Mouse (Mus musculus) CH12.LX (cell line): ENCODE results near the gene Acss2. TPM values are rescaled to one million over a fixed set of nuclear protein-coding genes. Genes with fewer than 3 reads are reported as not detected.

Experiments used
- DNase-seq: peaks from one replicate; pipeline ENCODE4 v3.0.0-alpha.2; 2013; ENCODE audit errors: extremely low read depth
- H3K27ac ChIP-seq: 2 replicates; pipeline ENCODE4 v1.5.1; 2012; ENCODE audit warnings: low read depth, mild to moderate bottlenecking, control low read depth, moderate library complexity; ENCODE audit not compliant: insufficient read depth
- H3K27me3 ChIP-seq: replicated peaks from 2 replicates; pipeline ENCODE3; 2012; ENCODE audit warnings: inconsistent platforms
- H3K36me3 ChIP-seq, 2 experiments: replicated peaks in 1 of 2; 2 replicates each; pipeline versions ENCODE3 to v1.6.1; 2012; ENCODE audit warnings: inconsistent platforms in 1 of 2, low read length in 1 of 2, mild to moderate bottlenecking in 1 of 2, mixed read lengths in 1 of 2, moderate library complexity in 1 of 2; ENCODE audit not compliant: control insufficient read depth in 1 of 2, insufficient read depth in 1 of 2
- H3K4me1 ChIP-seq, 2 experiments: 2 replicates each; pipeline ENCODE4 v1.6.1; 2012; ENCODE audit warnings: inconsistent platforms in 1 of 2, moderate library complexity in 1 of 2; ENCODE audit not compliant: insufficient read depth in 2 of 2, control insufficient read depth in 1 of 2
- H3K4me2 ChIP-seq: 2 replicates; pipeline ENCODE4 v1.6.1; 2012; ENCODE audit warnings: low read depth, mild to moderate bottlenecking, control low read depth; ENCODE audit not compliant: poor library complexity, insufficient read depth, severe bottlenecking
- H3K4me3 ChIP-seq, 3 experiments: fragments of 150-350 bp in 1 of 3; sonication (generic) in 1 of 3; replicated peaks in 1 of 3; 2 replicates each; pipeline versions ENCODE3 to v1.5.1; 2011 to 2012; ENCODE audit warnings: low read depth in 2 of 3, low read length in 2 of 3, mild to moderate bottlenecking in 2 of 3, moderate library complexity in 2 of 3, control low read depth in 1 of 3, improper control_type of control experiment in 1 of 3, inconsistent platforms in 1 of 3, mixed read lengths in 1 of 3; ENCODE audit not compliant: poor library complexity in 1 of 3
- H3K79me2 ChIP-seq: replicated peaks from 2 replicates; pipeline ENCODE4 v1.6.1; 2012; ENCODE audit warnings: mild to moderate bottlenecking, moderate library complexity; ENCODE audit not compliant: control insufficient read depth, poor library complexity, insufficient read depth, severe bottlenecking; ENCODE audit errors: extremely low read depth
- H3K9ac ChIP-seq: 2 replicates; pipeline ENCODE4 v1.6.1; 2012; ENCODE audit warnings: low read depth, mild to moderate bottlenecking, control low read depth, moderate library complexity; ENCODE audit not compliant: insufficient read depth
- H3K9me3 ChIP-seq: replicated peaks from 2 replicates; pipeline ENCODE3; 2012; ENCODE audit warnings: low read length, inconsistent platforms, mixed read lengths
- BHLHE40 ChIP-seq: IDR thresholded peaks from 2 replicates; pipeline ENCODE4 v1.6.1; 2011; ENCODE audit warnings: mild to moderate bottlenecking, low read depth, low read length, improper control_type of control experiment
- CHD1 ChIP-seq: IDR thresholded peaks from 2 replicates; pipeline ENCODE4 v1.6.1; 2012; ENCODE audit warnings: low read depth, low read length, improper control_type of control experiment, inconsistent platforms
- CHD2 ChIP-seq: IDR thresholded peaks from 2 replicates; pipeline ENCODE4 v1.6.1; 2011; ENCODE audit warnings: low read length, improper control_type of control experiment
- CTCF ChIP-seq, 2 experiments: IDR thresholded peaks in 1 of 2; conservative IDR thresholded peaks in 1 of 2; 2 replicates each; pipeline ENCODE4 v1.5.1; 2011 to 2012; ENCODE audit warnings: low read depth in 2 of 2, low read length in 2 of 2, improper control_type of control experiment in 1 of 2, inconsistent platforms in 1 of 2, mild to moderate bottlenecking in 1 of 2, moderate library complexity in 1 of 2
- E2F4 ChIP-seq: IDR thresholded peaks from 2 replicates; pipeline ENCODE4 v1.6.1; 2011; ENCODE audit warnings: low read depth, low read length, improper control_type of control experiment; ENCODE audit not compliant: insufficient replicate concordance
- ELF1 ChIP-seq: IDR thresholded peaks from 2 replicates; pipeline ENCODE4 v1.6.1; 2014; ENCODE audit warnings: low read depth, mild to moderate bottlenecking, inconsistent platforms, low read length, improper control_type of control experiment
- ETS1 ChIP-seq: conservative IDR thresholded peaks from 2 replicates; pipeline ENCODE4 v1.6.1; 2012; ENCODE audit warnings: low read depth, mild to moderate bottlenecking, inconsistent platforms, low read length, improper control_type of control experiment, moderate library complexity
- GABPA ChIP-seq: IDR thresholded peaks from 2 replicates; pipeline ENCODE4 v1.6.1; 2012; ENCODE audit warnings: low read depth, low read length, improper control_type of control experiment, inconsistent platforms; ENCODE audit not compliant: insufficient replicate concordance
- HCFC1 ChIP-seq: IDR thresholded peaks from 2 replicates; pipeline ENCODE4 v1.6.1; 2012; ENCODE audit warnings: low read depth, mild to moderate bottlenecking, inconsistent platforms, low read length, improper control_type of control experiment
- IRF4 ChIP-seq: IDR thresholded peaks from 2 replicates; pipeline ENCODE4 v1.6.1; 2014; ENCODE audit warnings: low read depth, mild to moderate bottlenecking, inconsistent platforms, low read length, improper control_type of control experiment
- JUND ChIP-seq: conservative IDR thresholded peaks from 2 replicates; pipeline ENCODE4 v1.6.1; 2011; ENCODE audit warnings: low read depth, low read length, improper control_type of control experiment
- KAT2A ChIP-seq: IDR thresholded peaks from 2 replicates; pipeline ENCODE4 v1.6.1; 2012; ENCODE audit warnings: low read length, improper control_type of control experiment, inconsistent platforms; ENCODE audit not compliant: insufficient replicate concordance
- MAX ChIP-seq: IDR thresholded peaks from 2 replicates; pipeline ENCODE4 v1.6.1; 2011; ENCODE audit warnings: low read length, improper control_type of control experiment
- MAZ ChIP-seq: IDR thresholded peaks from 2 replicates; pipeline ENCODE4 v1.6.1; 2012; ENCODE audit warnings: low read depth, mild to moderate bottlenecking, inconsistent platforms, low read length, improper control_type of control experiment, moderate library complexity
- MEF2A ChIP-seq: IDR thresholded peaks from 2 replicates; pipeline ENCODE4 v1.6.1; 2014; ENCODE audit warnings: low read depth, mild to moderate bottlenecking, inconsistent platforms, low read length, improper control_type of control experiment, borderline replicate concordance
- MXI1 ChIP-seq: IDR thresholded peaks from 2 replicates; pipeline ENCODE4 v1.6.1; 2011; ENCODE audit warnings: mild to moderate bottlenecking, low read depth, low read length, improper control_type of control experiment
- MYC ChIP-seq: IDR thresholded peaks from 2 replicates; pipeline ENCODE4 v1.6.1; 2011; ENCODE audit warnings: low read depth, mild to moderate bottlenecking, improper control_type of control experiment, low read length
- NRF1 ChIP-seq: IDR thresholded peaks from 2 replicates; pipeline ENCODE4 v1.6.1; 2014; ENCODE audit warnings: low read depth, mild to moderate bottlenecking, inconsistent platforms, low read length, improper control_type of control experiment, moderate library complexity
- POLR2AphosphoS2 ChIP-seq: IDR thresholded peaks from 2 replicates; pipeline ENCODE4 v1.6.1; 2011; ENCODE audit warnings: low read depth, low read length, improper control_type of control experiment
- RAD21 ChIP-seq: IDR thresholded peaks from 2 replicates; pipeline ENCODE4 v1.6.1; 2011; ENCODE audit warnings: low read depth, mild to moderate bottlenecking, low read length, improper control_type of control experiment, moderate library complexity
- RCOR1 ChIP-seq: conservative IDR thresholded peaks from 2 replicates; pipeline ENCODE4 v1.6.1; 2012; ENCODE audit warnings: low read depth, mild to moderate bottlenecking, inconsistent platforms, low read length, improper control_type of control experiment
- SIN3A ChIP-seq: IDR thresholded peaks from 2 replicates; pipeline ENCODE4 v1.6.1; 2012; ENCODE audit warnings: low read length, improper control_type of control experiment, inconsistent platforms
- SMC3 ChIP-seq: IDR thresholded peaks from 2 replicates; pipeline ENCODE4 v1.6.1; 2011; ENCODE audit warnings: low read depth, low read length, improper control_type of control experiment
- TBP ChIP-seq: conservative IDR thresholded peaks from 2 replicates; pipeline ENCODE4 v1.6.1; 2011; ENCODE audit warnings: low read depth, low read length, improper control_type of control experiment
- USF1 ChIP-seq: IDR thresholded peaks from 2 replicates; pipeline ENCODE4 v1.6.1; 2014; ENCODE audit warnings: low read depth, mild to moderate bottlenecking, inconsistent platforms, low read length, improper control_type of control experiment
- ZKSCAN1 ChIP-seq: IDR thresholded peaks from 2 replicates; pipeline ENCODE4 v1.6.1; 2012; ENCODE audit warnings: low read depth, inconsistent platforms, low read length, improper control_type of control experiment, borderline replicate concordance
- ZMIZ1 ChIP-seq: IDR thresholded peaks from 2 replicates; pipeline ENCODE4 v1.6.1; 2012; ENCODE audit warnings: low read depth, mild to moderate bottlenecking, inconsistent platforms, low read length, improper control_type of control experiment
- ZNF384 ChIP-seq: IDR thresholded peaks from 2 replicates; pipeline ENCODE4 v1.6.1; 2012; ENCODE audit warnings: low read depth, low read length, improper control_type of control experiment, inconsistent platforms
- dilution Hi-C: fragments of 300-500 bp; cut with MboI; formaldehyde crosslinking; loops from 2 replicates; pipeline ENCODE4 v1.14.3; 2020; ENCODE audit warnings: low sequenced_read_pairs; ENCODE audit not compliant: extremely low pct_unique_long_range_greater_than_20kb, extremely low pct_ligation_motif_present
- in situ Hi-C: fragments of 300-500 bp; cut with MboI; formaldehyde crosslinking; loops from 3 replicates; pipeline ENCODE4 v1.14.3; 2019; ENCODE audit warnings: low sequenced_read_pairs, low pct_ligation_motif_present, low pct_unique_long_range_greater_than_20kb, mixed read lengths
- polyA plus RNA-seq: library from polyadenylated mRNA; unstranded; fragments of >175 nt; gene quantifications from 2 replicates; pipeline ENCODE4 v1.2.1, GENCODE M21; 2012; ENCODE audit warnings: low read depth; ENCODE audit not compliant: insufficient read length
- total RNA-seq, 2 experiments: library from RNA; depleted of rRNA; stranded (reverse); fragments of 300-350 nt in 1 of 2; fragments of >200 nt in 1 of 2; gene quantifications; 2 replicates each; pipeline ENCODE4 v1.2.3; 2012 to 2014

Gene Acss2
- total and polyA plus RNA-seq, 3 experiments: 3.4 to 11.0 (median 10.0) TPM

DNA sequence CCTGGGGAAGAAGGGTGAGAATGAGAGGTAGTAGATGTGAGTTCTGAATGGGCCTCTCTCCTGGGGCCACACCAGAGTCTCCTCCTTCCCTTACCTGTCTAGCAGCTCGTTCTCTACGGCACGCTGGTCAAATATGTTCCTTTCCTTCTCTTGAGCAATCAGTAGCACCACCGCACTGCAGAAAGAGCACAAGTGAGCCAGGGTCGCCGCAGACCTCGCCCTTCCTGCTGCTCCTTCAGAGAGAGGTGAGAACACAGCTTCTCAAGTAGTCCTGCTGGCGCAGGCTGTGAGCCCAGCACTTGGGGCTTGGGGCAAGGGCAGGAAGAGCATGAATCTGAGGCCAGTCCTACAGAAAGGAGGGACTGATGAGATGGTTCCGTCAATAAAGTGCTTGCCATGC is 55.3 kb downstream of the Acss2 start:
- no peaks in the 10 kb centered on the region for H3K4me1 ChIP-seq
- H3K79me2 ChIP-seq: no peaks in the 10 kb centered on the region
- peaks cover 0 to 55% of the 10 kb centered on the region in 2 experiments for H3K36me3 ChIP-seq
- H3K4me2 ChIP-seq: no peak overlapping the region
- dilution Hi-C loops: no loop called here
- in situ Hi-C loops: no loop called here
- H3K9me3 ChIP-seq: no peaks in the 10 kb centered on the region
- no peak overlapping the region for H3K27ac ChIP-seq
- TF ChIP-seq ZNF384: no peak
- TF ChIP-seq ZMIZ1: no peak
- TF ChIP-seq CTCF (conservative IDR thresholded peaks at IDR 0.05 in 1 of 2, IDR thresholded peaks at IDR 0.05 in 1 of 2; ENCODE audit: low read depth in 2 of 2, low read length in 2 of 2): no peak
- TF ChIP-seq SMC3: no peak
- TF ChIP-seq MXI1: no peak
- TF ChIP-seq HCFC1: no peak
- no peak for TF ChIP-seq POLR2AphosphoS2
- TF ChIP-seq NRF1: no peak
- no peak for TF ChIP-seq RCOR1
- no peak for TF ChIP-seq KAT2A
- TF ChIP-seq CHD1: no peak
- TF ChIP-seq RAD21: no peak
- TF ChIP-seq MYC: no peak
- no peak for TF ChIP-seq GABPA
- no peak for TF ChIP-seq BHLHE40
- no peak for TF ChIP-seq ELF1
- no peak for TF ChIP-seq CHD2
- no peak for TF ChIP-seq ETS1
- H3K9ac ChIP-seq: no peak overlapping the region
- no peak overlapping the region for H3K4me3 ChIP-seq
- no peak for DNase-seq
- no peaks in the 10 kb centered on the region for H3K27me3 ChIP-seq

DNA sequence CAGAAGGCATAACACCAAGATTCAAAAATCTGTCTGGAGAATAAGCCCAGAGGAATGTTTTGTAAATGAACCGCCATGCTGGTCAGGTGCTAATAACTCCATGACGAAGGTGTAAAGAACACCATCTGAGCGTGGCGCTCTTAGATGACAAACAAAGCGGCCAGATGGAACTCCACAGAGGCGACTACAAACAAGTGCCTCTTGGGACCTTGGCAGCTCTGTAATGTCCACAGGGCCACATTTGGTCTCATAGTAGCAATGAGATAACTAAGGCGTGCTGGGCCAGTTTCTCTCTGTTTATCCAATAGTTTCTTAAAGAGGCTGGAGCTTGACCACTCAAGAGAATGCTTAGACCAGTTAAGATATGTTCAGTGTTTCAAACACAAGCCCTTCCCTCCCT is 56.2 kb downstream of the Acss2 start:
- H3K9ac ChIP-seq: no peak overlapping the region
- no peak overlapping the region for H3K4me3 ChIP-seq
- in situ Hi-C loops (no loop called here), dilution Hi-C loops (no loop called here)
- H3K27me3 ChIP-seq: no peaks in the 10 kb centered on the region
- TF ChIP-seq ELF1: no peak
- TF ChIP-seq IRF4: no peak
- no peak for TF ChIP-seq ZKSCAN1
- TF ChIP-seq MAX: no peak
- TF ChIP-seq CTCF (conservative IDR thresholded peaks at IDR 0.05 in 1 of 2, IDR thresholded peaks at IDR 0.05 in 1 of 2; ENCODE audit: low read depth in 2 of 2, low read length in 2 of 2): no peak
- TF ChIP-seq HCFC1: no peak
- no peak for TF ChIP-seq USF1
- TF ChIP-seq E2F4: no peak
- TF ChIP-seq MYC: no peak
- no peak for TF ChIP-seq CHD2
- no peak for TF ChIP-seq KAT2A
- no peak for TF ChIP-seq JUND
- TF ChIP-seq SIN3A: no peak
- no peak for TF ChIP-seq MEF2A
- no peak for TF ChIP-seq TBP
- TF ChIP-seq MAZ: no peak
- peaks cover 0 to 61% of the 10 kb centered on the region in 2 experiments for H3K36me3 ChIP-seq
- no peaks in the 10 kb centered on the region for H3K4me1 ChIP-seq
- H3K4me2 ChIP-seq: no peak overlapping the region
- no peaks in the 10 kb centered on the region for H3K79me2 ChIP-seq
- H3K9me3 ChIP-seq: no peaks in the 10 kb centered on the region
- H3K27ac ChIP-seq: no peak overlapping the region
- no peak for DNase-seq
